Mouse (Mus musculus): ENCODE data around the gene Cldn9. TPM values are rescaled to one million over a fixed set of nuclear protein-coding genes. Genes with fewer than 3 reads are reported as not detected.

Gene Cldn9
- polyA plus RNA-seq, 1 experiment from 2014 or later: 0.70 TPM

- no peaks in the 10 kb centered on the region for H3K9me3 ChIP-seq (ENCODE audit: control insufficient read depth, low read length)
- no peak overlapping the region for H3K4me2 ChIP-seq (ENCODE audit: low read depth, low read length)
- peak; percentile 25; the same call in 1 of the 2 replicates for ATAC-seq (ENCODE audit: low read depth)
- peaks cover 14% of the 10 kb centered on the region for H3K27me3 ChIP-seq (ENCODE audit: control insufficient read depth, insufficient read depth, low read length)
- H3K27ac ChIP-seq (ENCODE audit: low read depth, low read length): no peak overlapping the region
- WGBS: 14% methylated on average over 5 of the region's 5 CpGs
- no peaks in the 10 kb centered on the region for H3K4me1 ChIP-seq (ENCODE audit: control insufficient read depth, insufficient read depth, low read length)
- no peak overlapping the region for H3K9ac ChIP-seq (replicated peaks; ENCODE audit: low read depth, low read length)
- H3K36me3 ChIP-seq (ENCODE audit: control insufficient read depth, insufficient read depth, low read length): peaks cover 5% of the 10 kb centered on the region; the same call in 1 of the 2 replicates
- no peak overlapping the region for H3K4me3 ChIP-seq (ENCODE audit: low read depth, low read length)
These were observed 19.2 kb downstream of the Cldn9 start for GRCm38 (mm10) chr17:23664556-23665021.

GRCm38 (mm10) chr17:23661526-23661925 lies 22.3 kb downstream of the Cldn9 start:
- Histone ChIP-seq H3K27ac (ENCODE audit: low read depth, low read length) (no peak overlapping the region), H3K27me3 (ENCODE audit: control insufficient read depth, insufficient read depth, low read length) (peaks cover 14% of the 10 kb centered on the region), H3K4me3 (ENCODE audit: low read depth, low read length) (no peak overlapping the region), H3K9ac (replicated peaks; ENCODE audit: low read depth, low read length) (no peak overlapping the region), H3K36me3 (ENCODE audit: control insufficient read depth, insufficient read depth, low read length) (no peaks in the 10 kb centered on the region), H3K4me2 (ENCODE audit: low read depth, low read length) (no peak overlapping the region), H3K9me3 (ENCODE audit: control insufficient read depth, low read length) (no peaks in the 10 kb centered on the region), H3K4me1 (ENCODE audit: control insufficient read depth, insufficient read depth, low read length) (no peaks in the 10 kb centered on the region)
- ATAC-seq (ENCODE audit: low read depth): no peak
- 1% methylated on average over 9 of the region's 9 CpGs for WGBS

GRCm38 (mm10) chr17:23660876-23661200 lies 23.0 kb downstream of the Cldn9 start:
- Histone ChIP-seq H3K4me3 (ENCODE audit: low read depth, low read length) (no peak overlapping the region), H3K4me1 (ENCODE audit: control insufficient read depth, insufficient read depth, low read length) (no peaks in the 10 kb centered on the region), H3K27ac (ENCODE audit: low read depth, low read length) (no peak overlapping the region), H3K4me2 (ENCODE audit: low read depth, low read length) (no peak overlapping the region), H3K9me3 (ENCODE audit: control insufficient read depth, low read length) (no peaks in the 10 kb centered on the region), H3K36me3 (ENCODE audit: control insufficient read depth, insufficient read depth, low read length) (no peaks in the 10 kb centered on the region), H3K9ac (replicated peaks; ENCODE audit: low read depth, low read length) (no peak overlapping the region), H3K27me3 (ENCODE audit: control insufficient read depth, insufficient read depth, low read length) (peaks cover 14% of the 10 kb centered on the region)
- no peak for ATAC-seq (ENCODE audit: low read depth)
- WGBS: 2% methylated on average over 14 of the region's 14 CpGs

DNA sequence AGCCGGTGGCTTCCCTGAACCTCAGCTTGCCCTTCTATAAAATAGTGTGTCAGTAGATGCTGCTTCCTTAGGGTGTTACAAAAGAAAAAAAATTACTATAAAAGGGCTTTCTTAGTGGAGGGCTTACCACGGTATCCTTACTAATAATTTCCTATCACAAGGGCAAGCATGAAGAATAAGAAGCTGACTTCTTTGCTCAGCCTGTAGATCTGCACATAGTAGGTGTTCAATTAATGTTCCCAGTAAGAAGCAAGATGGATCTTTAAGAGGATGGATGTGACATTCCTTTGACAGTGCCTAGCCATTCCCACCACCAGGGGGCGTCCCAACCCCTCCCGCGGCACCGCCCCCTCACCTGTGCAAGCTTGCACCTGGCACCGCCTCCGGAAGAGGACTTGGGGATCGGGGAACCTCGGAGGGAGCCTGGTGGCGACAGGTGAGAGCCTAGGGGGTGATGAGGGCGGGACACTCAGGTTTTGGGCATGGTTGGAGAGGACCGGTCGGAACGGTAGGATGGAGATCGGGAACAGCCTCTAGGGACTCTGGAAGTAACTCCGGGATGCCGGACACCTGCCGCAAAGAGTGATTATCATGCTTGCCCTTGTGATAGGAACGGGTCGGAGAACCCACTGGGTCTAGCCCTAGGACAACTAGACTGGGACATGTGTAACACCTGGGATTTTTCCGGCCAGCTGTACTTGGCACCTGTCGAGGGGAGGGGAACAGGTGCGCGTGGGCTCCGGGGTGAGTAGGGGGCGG lies 23.5 kb downstream of the Cldn9 start, which contains the start of gene Bicdl2:
TSS of gene Bicdl2 (plus strand) at position 390 of the 759 bp plus-strand sequence.
- peaks cover 14% of the 10 kb centered on the region for H3K27me3 ChIP-seq (ENCODE audit: control insufficient read depth, insufficient read depth, low read length)
- no peak within 1 kb of the TSS for H3K9ac ChIP-seq (replicated peaks; ENCODE audit: low read depth, low read length)
- no peak within 1 kb of the TSS for H3K4me3 ChIP-seq (ENCODE audit: low read depth, low read length)
- no peaks in the 10 kb centered on the region for H3K36me3 ChIP-seq (ENCODE audit: control insufficient read depth, insufficient read depth, low read length)
- ATAC-seq (ENCODE audit: low read depth): no peak
- H3K9me3 ChIP-seq (ENCODE audit: control insufficient read depth, low read length): no peaks in the 10 kb centered on the region
- no peak within 1 kb of the TSS for H3K27ac ChIP-seq (ENCODE audit: low read depth, low read length)
- no peak within 1 kb of the TSS for H3K4me2 ChIP-seq (ENCODE audit: low read depth, low read length)
- no peaks in the 10 kb centered on the region for H3K4me1 ChIP-seq (ENCODE audit: control insufficient read depth, insufficient read depth, low read length)
- 6% methylated on average over 27 of the region's 27 CpGs for WGBS

GRCm38 (mm10) chr17:23658450-23658849 lies 25.4 kb downstream of the Cldn9 start:
- peaks cover 14% of the 10 kb centered on the region for H3K27me3 ChIP-seq (ENCODE audit: control insufficient read depth, insufficient read depth, low read length)
- WGBS: 78% methylated on average over 3 of the region's 3 CpGs

GRCm38 (mm10) chr17:23654410-23654809 lies 29.4 kb downstream of the Cldn9 start:
- no peaks in the 10 kb centered on the region for H3K9me3 ChIP-seq (ENCODE audit: control insufficient read depth, low read length)
- H3K27me3 ChIP-seq (ENCODE audit: control insufficient read depth, insufficient read depth, low read length): no peaks in the 10 kb centered on the region
- 57% methylated on average over 2 of the region's 2 CpGs for whole genome bisulfite sequencing
- H3K4me1 ChIP-seq (ENCODE audit: control insufficient read depth, insufficient read depth, low read length): no peaks in the 10 kb centered on the region
- no peak overlapping the region for H3K4me3 ChIP-seq (ENCODE audit: low read depth, low read length)
- no peak for ATAC-seq (ENCODE audit: low read depth)
- no peak overlapping the region for H3K9ac ChIP-seq (replicated peaks; ENCODE audit: low read depth, low read length)
- H3K36me3 ChIP-seq (ENCODE audit: control insufficient read depth, insufficient read depth, low read length): no peaks in the 10 kb centered on the region
- no peak overlapping the region for H3K4me2 ChIP-seq (ENCODE audit: low read depth, low read length)
- no peak overlapping the region for H3K27ac ChIP-seq (ENCODE audit: low read depth, low read length)

More at GRCm38 (mm10) chr17:23658450-23658849, 25.4 kb downstream of the Cldn9 start:
- Histone ChIP-seq H3K4me3 (ENCODE audit: low read depth, low read length) (no peak overlapping the region), H3K4me1 (ENCODE audit: control insufficient read depth, insufficient read depth, low read length) (no peaks in the 10 kb centered on the region), H3K36me3 (ENCODE audit: control insufficient read depth, insufficient read depth, low read length) (no peaks in the 10 kb centered on the region), H3K4me2 (ENCODE audit: low read depth, low read length) (no peak overlapping the region), H3K9me3 (ENCODE audit: control insufficient read depth, low read length) (no peaks in the 10 kb centered on the region), H3K27ac (ENCODE audit: low read depth, low read length) (no peak overlapping the region), H3K9ac (replicated peaks; ENCODE audit: low read depth, low read length) (no peak overlapping the region)
- no peak for ATAC-seq (ENCODE audit: low read depth)

- H3K9ac ChIP-seq (replicated peaks; ENCODE audit: low read depth, low read length): no peak overlapping the region
- H3K4me3 ChIP-seq (ENCODE audit: low read depth, low read length): no peak overlapping the region
- no peak overlapping the region for H3K4me2 ChIP-seq (ENCODE audit: low read depth, low read length)
- H3K4me1 ChIP-seq (ENCODE audit: control insufficient read depth, insufficient read depth, low read length): no peaks in the 10 kb centered on the region
- H3K27ac ChIP-seq (ENCODE audit: low read depth, low read length): no peak overlapping the region
- H3K9me3 ChIP-seq (ENCODE audit: control insufficient read depth, low read length): no peaks in the 10 kb centered on the region
- no peaks in the 10 kb centered on the region for H3K27me3 ChIP-seq (ENCODE audit: control insufficient read depth, insufficient read depth, low read length)
- ATAC-seq (ENCODE audit: low read depth): no peak
- 65% methylated on average over 6 of the region's 6 CpGs for WGBS
- no peaks in the 10 kb centered on the region for H3K36me3 ChIP-seq (ENCODE audit: control insufficient read depth, insufficient read depth, low read length)
These were observed 29.8 kb downstream of the Cldn9 start for GRCm38 (mm10) chr17:23654001-23654400.

- no peak for ATAC-seq (ENCODE audit: low read depth)
- no peak overlapping the region for H3K4me3 ChIP-seq (ENCODE audit: low read depth, low read length)
- no peaks in the 10 kb centered on the region for H3K36me3 ChIP-seq (ENCODE audit: control insufficient read depth, insufficient read depth, low read length)
- H3K27ac ChIP-seq (ENCODE audit: low read depth, low read length): no peak overlapping the region
- H3K9me3 ChIP-seq (ENCODE audit: control insufficient read depth, low read length): no peaks in the 10 kb centered on the region
- H3K4me2 ChIP-seq (ENCODE audit: low read depth, low read length): no peak overlapping the region
- H3K4me1 ChIP-seq (ENCODE audit: control insufficient read depth, insufficient read depth, low read length): no peaks in the 10 kb centered on the region
- no peak overlapping the region for H3K9ac ChIP-seq (replicated peaks; ENCODE audit: low read depth, low read length)
- H3K27me3 ChIP-seq (ENCODE audit: control insufficient read depth, insufficient read depth, low read length): no peaks in the 10 kb centered on the region
- WGBS: 89% methylated on average over 1 of the region's 2 CpGs
These were observed 30.5 kb downstream of the Cldn9 start for GRCm38 (mm10) chr17:23653324-23653723.

DNA sequence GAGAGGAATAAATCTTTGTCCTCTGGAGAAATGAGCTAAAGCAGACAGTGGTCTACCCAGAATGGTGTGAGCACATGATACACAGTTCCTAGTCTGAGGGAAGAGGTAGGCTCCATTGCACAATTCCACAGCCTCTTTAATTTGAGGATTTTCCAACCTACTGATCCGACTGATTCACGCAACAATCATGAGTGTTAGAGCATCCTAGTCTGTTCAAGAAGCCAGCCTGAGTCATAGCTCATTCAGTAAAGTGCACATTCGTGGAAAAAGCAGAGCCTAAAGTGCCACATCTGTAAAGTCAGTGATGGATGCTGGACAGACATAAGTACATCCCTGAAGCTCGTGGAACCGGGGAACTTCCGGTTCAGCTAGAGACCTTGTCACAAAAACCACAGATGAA lies 32.5 kb downstream of the Cldn9 start:
- no peak for ATAC-seq (ENCODE audit: low read depth)
- Histone ChIP-seq H3K9me3 (ENCODE audit: control insufficient read depth, low read length) (no peaks in the 10 kb centered on the region), H3K36me3 (ENCODE audit: control insufficient read depth, insufficient read depth, low read length) (no peaks in the 10 kb centered on the region), H3K9ac (replicated peaks; ENCODE audit: low read depth, low read length) (no peak overlapping the region), H3K4me3 (ENCODE audit: low read depth, low read length) (no peak overlapping the region), H3K27ac (ENCODE audit: low read depth, low read length) (no peak overlapping the region), H3K27me3 (ENCODE audit: control insufficient read depth, insufficient read depth, low read length) (no peaks in the 10 kb centered on the region), H3K4me1 (ENCODE audit: control insufficient read depth, insufficient read depth, low read length) (no peaks in the 10 kb centered on the region), H3K4me2 (ENCODE audit: low read depth, low read length) (no peak overlapping the region)
- WGBS: 84% methylated on average over 6 of the region's 6 CpGs

Measured in neural tube, embryonic 14.5 days (tissue).